Mouse (Mus musculus): ENCODE data around the gene Map3k9. TPM values are rescaled to one million over a fixed set of nuclear protein-coding genes. Genes with fewer than 3 reads are reported as not detected.

The Map3k9 gene
- polyA plus RNA-seq, 1 experiment from 2014 or later = 1.7 TPM

DNA sequence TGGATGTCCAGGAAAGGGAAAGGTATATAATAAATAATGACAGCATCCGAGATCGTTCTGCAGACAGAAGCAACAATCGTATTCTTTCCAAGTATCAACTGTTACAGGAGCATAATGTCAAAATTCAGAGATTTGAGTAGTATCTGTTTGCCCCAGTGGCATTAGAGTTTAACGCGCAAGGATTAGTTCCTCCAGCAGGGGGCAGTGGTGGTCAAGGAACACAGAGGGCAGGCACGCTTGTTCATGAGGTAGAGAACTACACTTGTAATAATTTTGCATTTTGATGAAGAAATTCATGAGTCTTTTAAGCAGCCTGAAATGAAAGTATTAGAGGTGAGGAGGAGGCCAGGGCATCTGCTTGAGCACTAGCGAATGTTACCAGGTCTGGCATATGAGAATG is 15.6 kb upstream of the Map3k9 start:
- no peak overlapping the region for H3K9ac ChIP-seq (ENCODE audit: low read length)
- no peak overlapping the region for H3K4me2 ChIP-seq (ENCODE audit: low read depth, low read length)
- H3K4me1 ChIP-seq (ENCODE audit: control insufficient read depth, insufficient read depth, low read length) = no peaks in the 10 kb centered on the region
- H3K36me3 ChIP-seq (ENCODE audit: control insufficient read depth, insufficient read depth, low read length) = no peaks in the 10 kb centered on the region
- no peak for ATAC-seq (ENCODE audit: insufficient read depth, low FRiP score)
- H3K27ac ChIP-seq (ENCODE audit: low read length) = no peak overlapping the region
- H3K27me3 ChIP-seq (ENCODE audit: control insufficient read depth, insufficient read depth, low read length) = no peaks in the 10 kb centered on the region
- no peak overlapping the region for H3K4me3 ChIP-seq (replicated peaks; ENCODE audit: low read length)
- WGBS = 7% methylated on average over 7 of the region's 7 CpGs
- H3K9me3 ChIP-seq (replicated peaks; ENCODE audit: control insufficient read depth, low read length) = no peaks in the 10 kb centered on the region

DNA sequence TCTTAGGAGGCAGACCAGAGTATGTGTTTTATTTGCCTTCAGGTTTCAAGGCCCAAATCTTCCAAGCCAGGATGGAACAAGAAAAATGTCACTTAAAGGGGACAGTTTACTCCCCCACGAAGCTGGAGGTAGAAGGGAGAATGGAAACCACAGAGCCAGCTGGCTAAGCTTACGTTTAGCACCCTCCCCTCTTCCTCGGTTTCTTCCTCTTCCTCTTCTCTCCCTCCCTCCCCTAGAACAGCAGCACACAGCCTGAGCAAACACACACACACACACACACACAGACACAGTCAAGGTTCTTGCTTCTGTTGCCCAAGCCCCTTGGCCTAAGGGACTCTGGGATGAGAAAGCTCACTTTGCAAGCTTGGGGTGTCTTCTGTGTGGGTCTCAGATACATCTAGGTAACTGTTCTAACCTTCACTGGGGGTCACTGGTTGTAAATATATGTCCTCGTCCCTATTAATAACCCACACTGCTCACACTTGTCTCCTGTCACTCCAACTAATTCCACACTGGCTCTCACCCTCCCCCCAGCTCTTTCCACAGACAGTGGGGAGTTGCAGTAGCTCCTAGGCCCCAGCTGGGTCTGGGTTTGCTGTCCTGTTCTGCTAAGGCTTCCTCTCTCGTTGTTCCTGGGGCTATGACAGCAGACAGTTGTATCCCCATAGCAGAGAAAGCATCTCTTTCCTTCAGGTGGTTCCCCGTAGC is 11.7 kb upstream of the Map3k9 start:
- Histone ChIP-seq H3K9ac (ENCODE audit: low read length) (no peak overlapping the region), H3K36me3 (ENCODE audit: control insufficient read depth, insufficient read depth, low read length) (no peaks in the 10 kb centered on the region), H3K9me3 (replicated peaks; ENCODE audit: control insufficient read depth, low read length) (no peaks in the 10 kb centered on the region), H3K27ac (ENCODE audit: low read length) (no peak overlapping the region), H3K4me3 (replicated peaks; ENCODE audit: low read length) (no peak overlapping the region), H3K4me2 (ENCODE audit: low read depth, low read length) (no peak overlapping the region), H3K4me1 (ENCODE audit: control insufficient read depth, insufficient read depth, low read length) (no peaks in the 10 kb centered on the region), H3K27me3 (ENCODE audit: control insufficient read depth, insufficient read depth, low read length) (no peaks in the 10 kb centered on the region)
- 61% methylated on average over 6 of the region's 6 CpGs for WGBS
- no peak for ATAC-seq (ENCODE audit: insufficient read depth, low FRiP score)

DNA sequence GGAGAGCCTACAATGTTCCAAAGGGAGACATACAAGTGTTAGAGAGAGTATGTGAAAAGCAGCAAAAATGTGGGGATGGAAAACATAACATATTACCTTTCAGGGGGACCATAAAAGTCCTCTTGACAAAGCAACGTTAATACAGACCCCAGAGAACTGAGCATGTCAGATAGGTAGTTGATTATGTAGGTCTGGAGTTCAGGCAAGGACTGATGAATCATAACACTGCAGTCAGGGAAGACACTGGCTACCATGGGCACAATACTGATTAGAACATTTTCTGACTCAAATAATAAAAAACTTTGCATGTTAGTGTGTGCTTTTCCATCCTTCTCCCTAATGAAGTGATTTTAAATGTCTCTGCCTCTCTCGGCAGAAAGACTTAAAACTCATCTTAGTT is 8.5 kb upstream of the Map3k9 start:
- 47% methylated on average over 2 of the region's 2 CpGs for WGBS
- no peak overlapping the region for H3K9ac ChIP-seq (ENCODE audit: low read length)
- ATAC-seq (ENCODE audit: insufficient read depth, low FRiP score) = no peak
- no peaks in the 10 kb centered on the region for H3K9me3 ChIP-seq (replicated peaks; ENCODE audit: control insufficient read depth, low read length)
- no peak overlapping the region for H3K4me2 ChIP-seq (ENCODE audit: low read depth, low read length)
- no peaks in the 10 kb centered on the region for H3K36me3 ChIP-seq (ENCODE audit: control insufficient read depth, insufficient read depth, low read length)
- H3K27me3 ChIP-seq (ENCODE audit: control insufficient read depth, insufficient read depth, low read length) = 0 out of 2 replicates have a peak, but pooled peaks cover 2% of the 10 kb centered on the region
- no peaks in the 10 kb centered on the region for H3K4me1 ChIP-seq (ENCODE audit: control insufficient read depth, insufficient read depth, low read length)
- no peak overlapping the region for H3K4me3 ChIP-seq (replicated peaks; ENCODE audit: low read length)
- H3K27ac ChIP-seq (ENCODE audit: low read length) = no peak overlapping the region

DNA sequence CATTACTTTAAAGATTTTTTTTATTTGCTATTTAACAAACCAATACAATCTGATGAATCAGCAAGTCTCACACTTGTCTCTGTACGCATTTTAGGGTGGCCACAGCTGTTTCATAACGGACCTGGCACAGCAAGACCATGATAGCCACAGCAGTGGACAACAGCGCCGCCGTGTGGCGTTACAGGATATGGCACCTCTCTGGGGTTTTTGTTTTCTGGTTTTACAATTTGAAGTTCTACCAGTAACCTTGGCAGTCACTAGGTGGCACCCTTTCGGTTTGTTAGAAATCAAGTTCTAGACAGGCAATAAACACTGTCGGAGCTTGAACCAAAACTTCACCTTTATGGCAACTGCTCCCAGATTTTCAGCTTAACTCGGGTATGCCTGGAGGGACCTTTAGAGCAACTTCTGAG is 7.7 kb upstream of the Map3k9 start:
- ATAC-seq (ENCODE audit: insufficient read depth, low FRiP score) = peak; percentile 29; the same call in 1 of the 2 replicates
- Histone ChIP-seq H3K4me1 (ENCODE audit: control insufficient read depth, insufficient read depth, low read length) (no peaks in the 10 kb centered on the region), H3K9me3 (replicated peaks; ENCODE audit: control insufficient read depth, low read length) (no peaks in the 10 kb centered on the region), H3K27ac (ENCODE audit: low read length) (no peak overlapping the region), H3K9ac (ENCODE audit: low read length) (no peak overlapping the region), H3K27me3 (ENCODE audit: control insufficient read depth, insufficient read depth, low read length) (0 out of 2 replicates have a peak, but pooled peaks cover 2% of the 10 kb centered on the region), H3K4me2 (ENCODE audit: low read depth, low read length) (peak overlapping the region; percentile 33; the same call in 1 of the 2 replicates), H3K36me3 (ENCODE audit: control insufficient read depth, insufficient read depth, low read length) (no peaks in the 10 kb centered on the region), H3K4me3 (replicated peaks; ENCODE audit: low read length) (no peak overlapping the region)
- 3% methylated on average over 9 of the region's 9 CpGs for WGBS

DNA sequence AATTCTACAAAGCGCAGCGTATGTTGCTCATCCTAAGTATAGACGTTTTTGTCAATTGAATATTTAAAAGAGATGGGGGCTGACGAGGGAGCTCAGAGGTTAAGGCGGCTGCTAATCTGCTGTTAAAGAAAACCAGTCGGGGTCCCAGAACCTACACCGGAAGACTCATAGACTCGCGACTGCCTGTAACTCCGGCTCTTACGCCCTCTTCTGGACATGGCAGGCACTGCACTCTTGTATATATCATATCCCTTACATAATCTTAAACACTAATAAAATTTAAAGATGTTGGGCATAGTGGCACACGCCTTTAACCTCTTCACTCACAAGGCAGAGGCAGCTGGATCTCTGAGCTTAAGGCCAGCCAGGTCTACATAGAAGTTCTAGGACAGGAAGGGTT is 6.3 kb upstream of the Map3k9 start:
- Histone ChIP-seq H3K4me1 (ENCODE audit: control insufficient read depth, insufficient read depth, low read length) (no peaks in the 10 kb centered on the region), H3K27ac (ENCODE audit: low read length) (no peak overlapping the region), H3K27me3 (ENCODE audit: control insufficient read depth, insufficient read depth, low read length) (0 out of 2 replicates have a peak, but pooled peaks cover 2% of the 10 kb centered on the region), H3K36me3 (ENCODE audit: control insufficient read depth, insufficient read depth, low read length) (no peaks in the 10 kb centered on the region), H3K4me3 (replicated peaks; ENCODE audit: low read length) (no peak overlapping the region), H3K4me2 (ENCODE audit: low read depth, low read length) (no peak overlapping the region), H3K9me3 (replicated peaks; ENCODE audit: control insufficient read depth, low read length) (no peaks in the 10 kb centered on the region), H3K9ac (ENCODE audit: low read length) (no peak overlapping the region)
- ATAC-seq (ENCODE audit: insufficient read depth, low FRiP score) = no peak
- 46% methylated on average over 12 of the region's 12 CpGs for WGBS

DNA sequence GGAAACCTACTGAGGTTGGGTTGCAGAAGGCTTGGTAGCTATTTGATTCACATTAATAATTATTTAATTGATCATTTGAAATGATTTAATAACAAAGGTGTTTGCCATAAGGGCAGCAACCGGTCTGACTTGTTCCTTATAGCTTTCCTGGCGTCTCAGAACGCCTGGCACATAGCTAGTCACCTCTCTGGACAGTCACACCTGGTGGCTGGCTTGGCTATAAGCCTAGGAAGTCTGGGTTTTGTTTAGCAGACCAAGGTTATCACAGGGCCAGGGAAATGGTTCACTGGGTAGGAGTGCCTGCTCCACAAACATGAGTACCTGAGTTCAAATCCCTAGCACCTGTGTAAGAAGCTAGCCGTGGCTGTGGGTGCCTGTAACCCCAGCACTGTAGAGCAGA is 2.3 kb upstream of the Map3k9 start:
- Histone ChIP-seq H3K4me1 (ENCODE audit: control insufficient read depth, insufficient read depth, low read length) (no peaks in the 10 kb centered on the region), H3K36me3 (ENCODE audit: control insufficient read depth, insufficient read depth, low read length) (no peaks in the 10 kb centered on the region), H3K27ac (ENCODE audit: low read length) (peak overlapping the region; percentile 47; the same call in 1 of the 2 replicates), H3K27me3 (ENCODE audit: control insufficient read depth, insufficient read depth, low read length) (peaks cover 2% of the 10 kb centered on the region; the same call in 1 of the 2 replicates), H3K4me3 (replicated peaks; ENCODE audit: low read length) (no peak overlapping the region), H3K9me3 (replicated peaks; ENCODE audit: control insufficient read depth, low read length) (no peaks in the 10 kb centered on the region), H3K9ac (ENCODE audit: low read length) (no peak overlapping the region), H3K4me2 (ENCODE audit: low read depth, low read length) (no peak overlapping the region)
- peak; percentile 19; the same call in 1 of the 2 replicates for ATAC-seq (ENCODE audit: insufficient read depth, low FRiP score)
- 55% methylated on average over 4 of the region's 4 CpGs for WGBS

DNA sequence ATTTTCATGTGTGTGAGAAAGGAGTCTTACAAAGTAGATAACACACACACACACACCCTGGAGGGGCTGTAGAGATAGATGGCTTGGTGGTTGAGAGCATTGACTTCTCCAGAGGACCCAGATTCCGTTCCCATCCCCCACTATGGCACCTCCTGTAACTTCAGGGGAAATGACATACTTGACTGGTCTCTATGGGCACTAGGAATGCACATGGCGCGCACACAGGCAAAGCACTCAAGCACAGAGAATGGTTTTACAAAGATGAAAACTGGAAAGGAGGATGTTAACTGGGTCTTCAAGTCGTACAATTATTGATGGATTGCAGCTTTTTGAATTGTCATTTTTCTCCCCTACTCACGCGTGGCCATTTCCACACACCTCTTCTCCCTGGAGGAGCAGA is 1.6 kb upstream of the Map3k9 start:
- WGBS = 81% methylated on average over 6 of the region's 6 CpGs

DNA sequence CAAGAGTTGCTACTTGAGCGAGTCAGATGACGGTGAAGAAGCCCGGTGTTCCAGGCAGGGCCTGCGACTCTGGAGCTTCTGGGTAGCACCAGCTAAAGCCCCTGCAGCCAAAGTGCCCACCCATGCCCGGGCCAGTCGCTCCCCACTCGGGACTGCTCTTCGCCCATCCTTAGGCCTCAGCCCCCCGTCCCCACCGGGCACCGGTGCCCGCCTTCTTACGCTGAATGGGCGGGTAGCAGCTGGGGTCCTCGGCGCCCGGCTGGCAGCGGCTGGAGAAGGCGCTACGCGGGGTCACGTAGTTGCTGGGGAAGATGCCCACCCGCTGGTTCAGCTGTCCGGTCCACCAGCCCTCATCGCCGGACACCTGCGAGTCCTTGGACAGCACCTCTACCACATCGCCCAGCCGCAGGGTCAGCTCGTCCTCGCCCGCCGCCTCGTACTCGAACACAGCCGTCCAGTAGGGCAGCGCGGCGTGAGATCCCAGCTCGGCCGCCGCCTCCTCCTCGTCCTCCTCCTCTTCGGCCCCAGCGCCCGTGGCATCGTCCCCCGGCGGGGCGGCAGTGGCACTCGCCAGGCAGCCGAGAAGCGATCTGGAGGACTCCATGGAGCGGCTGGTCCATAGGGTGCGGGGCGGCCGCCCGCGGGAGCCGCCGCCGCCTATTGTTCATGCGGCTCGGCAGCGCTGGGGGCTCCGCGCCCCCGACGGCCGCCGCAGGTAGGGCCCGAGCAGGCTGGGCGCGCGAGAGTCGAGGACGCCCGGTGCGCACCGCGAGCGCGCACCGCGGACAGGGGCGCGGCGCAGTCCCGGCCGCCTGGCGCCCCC is 493 bp downstream of the Map3k9 start:
- H3K27me3 ChIP-seq (ENCODE audit: control insufficient read depth, insufficient read depth, low read length) = peaks cover 2% of the 10 kb centered on the region; the same call in 1 of the 2 replicates
- peak overlapping the region; percentile 82 for H3K9ac ChIP-seq (ENCODE audit: low read length)
- H3K9me3 ChIP-seq (replicated peaks; ENCODE audit: control insufficient read depth, low read length) = no peaks in the 10 kb centered on the region
- ATAC-seq (ENCODE audit: insufficient read depth, low FRiP score) = peak; percentile 2; the same call in 1 of the 2 replicates
- under 1% methylated on average over 72 of the region's 91 CpGs for WGBS
- H3K4me1 ChIP-seq (ENCODE audit: control insufficient read depth, insufficient read depth, low read length) = no peaks in the 10 kb centered on the region
- H3K4me3 ChIP-seq (replicated peaks; ENCODE audit: low read length) = peak overlapping the region; percentile 74
- peak overlapping the region; percentile 92 for H3K27ac ChIP-seq (ENCODE audit: low read length)
- peak overlapping the region; percentile 63 for H3K4me2 ChIP-seq (ENCODE audit: low read depth, low read length)
- no peaks in the 10 kb centered on the region for H3K36me3 ChIP-seq (ENCODE audit: control insufficient read depth, insufficient read depth, low read length)

More for the DNA sequence above, 1.6 kb upstream of the Map3k9 start:
- H3K27me3 ChIP-seq (ENCODE audit: control insufficient read depth, insufficient read depth, low read length) = peaks cover 2% of the 10 kb centered on the region; the same call in 1 of the 2 replicates
- ATAC-seq (ENCODE audit: insufficient read depth, low FRiP score) = no peak
- H3K4me2 ChIP-seq (ENCODE audit: low read depth, low read length) = no peak overlapping the region
- no peak overlapping the region for H3K4me3 ChIP-seq (replicated peaks; ENCODE audit: low read length)
- H3K36me3 ChIP-seq (ENCODE audit: control insufficient read depth, insufficient read depth, low read length) = no peaks in the 10 kb centered on the region
- H3K27ac ChIP-seq (ENCODE audit: low read length) = no peak overlapping the region
- no peaks in the 10 kb centered on the region for H3K4me1 ChIP-seq (ENCODE audit: control insufficient read depth, insufficient read depth, low read length)
- H3K9me3 ChIP-seq (replicated peaks; ENCODE audit: control insufficient read depth, low read length) = no peaks in the 10 kb centered on the region
- no peak overlapping the region for H3K9ac ChIP-seq (ENCODE audit: low read length)

DNA sequence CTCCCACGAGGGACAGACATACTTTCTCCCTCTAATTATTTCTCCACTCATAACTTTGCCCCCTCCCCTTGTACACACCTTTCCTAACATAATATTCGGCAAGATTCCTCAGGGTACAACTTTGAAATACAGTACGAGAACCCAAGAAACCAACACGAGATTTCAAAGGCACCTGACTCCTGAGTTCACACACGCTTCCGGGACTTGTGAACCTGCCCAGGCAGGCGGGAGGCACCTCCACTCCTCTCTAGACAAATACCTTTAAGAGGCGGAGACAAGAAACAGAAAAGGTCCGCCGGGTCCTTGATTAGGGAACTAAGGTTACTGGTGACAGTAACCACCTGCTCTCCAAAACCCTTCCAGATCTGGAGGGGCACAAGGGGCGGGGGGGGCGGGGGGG is 1.1 kb downstream of the Map3k9 start:
- Histone ChIP-seq H3K36me3 (ENCODE audit: control insufficient read depth, insufficient read depth, low read length) (no peaks in the 10 kb centered on the region), H3K9ac (ENCODE audit: low read length) (peak overlapping the region; percentile 82), H3K4me3 (replicated peaks; ENCODE audit: low read length) (peak overlapping the region; percentile 74), H3K4me1 (ENCODE audit: control insufficient read depth, insufficient read depth, low read length) (no peaks in the 10 kb centered on the region), H3K4me2 (ENCODE audit: low read depth, low read length) (peak overlapping the region; percentile 63), H3K27ac (ENCODE audit: low read length) (peak overlapping the region; percentile 92), H3K27me3 (ENCODE audit: control insufficient read depth, insufficient read depth, low read length) (peaks cover 2% of the 10 kb centered on the region; the same call in 1 of the 2 replicates), H3K9me3 (replicated peaks; ENCODE audit: control insufficient read depth, low read length) (no peaks in the 10 kb centered on the region)
- peak; percentile 56; the same call in 1 of the 2 replicates for ATAC-seq (ENCODE audit: insufficient read depth, low FRiP score)
- WGBS = 6% methylated on average over 12 of the region's 12 CpGs

All from stomach, embryonic 16.5 days (tissue).